Mouse (Mus musculus) layer of hippocampus, postnatal 14 days (tissue): ENCODE data around the gene Cpne5. TPM values are rescaled to one million over a fixed set of nuclear protein-coding genes. Genes with fewer than 3 reads are reported as not detected.
"Not testable (repeated sequence)": the region's sequence is repeated elsewhere in the genome, so short reads cannot be mapped to it uniquely, and the experiment has no call there.

Experiments used
- DNase-seq, 2 experiments: peaks; one replicate each; pipeline ENCODE4 v3.0.0; 2021 to 2022; ENCODE audit warnings: low spot score in 2 of 2, mixed read lengths in 1 of 2
- total RNA-seq, 2 experiments: library from RNA; stranded (reverse); gene quantifications; 2 replicates each; pipeline ENCODE4 v1.2.3; 2021

The Cpne5 gene
- total RNA-seq, 2 experiments from 2014 or later: 42.5 to 48.4 TPM

DNA sequence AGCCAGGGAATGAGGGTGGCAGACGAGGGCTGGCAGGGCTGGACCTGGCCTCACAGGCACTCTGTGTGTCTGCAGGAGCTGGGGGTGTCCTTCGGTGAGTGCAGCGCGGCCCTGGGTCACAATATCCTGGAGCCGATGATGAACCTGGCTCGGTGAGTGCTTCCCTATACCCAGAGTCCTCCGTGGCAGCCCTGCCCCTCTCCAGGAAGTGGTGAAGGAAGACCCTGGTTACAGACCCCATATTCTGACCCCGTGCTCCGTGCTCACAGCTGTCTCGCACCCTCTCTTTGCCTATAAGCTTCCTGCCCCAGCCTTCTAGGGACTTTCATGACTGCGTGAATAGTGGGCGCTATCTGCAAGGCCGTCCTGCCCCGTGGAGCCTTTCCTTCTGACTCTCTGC, 90.7 kb downstream of the Cpne5 start:
- no peak for DNase-seq

DNA sequence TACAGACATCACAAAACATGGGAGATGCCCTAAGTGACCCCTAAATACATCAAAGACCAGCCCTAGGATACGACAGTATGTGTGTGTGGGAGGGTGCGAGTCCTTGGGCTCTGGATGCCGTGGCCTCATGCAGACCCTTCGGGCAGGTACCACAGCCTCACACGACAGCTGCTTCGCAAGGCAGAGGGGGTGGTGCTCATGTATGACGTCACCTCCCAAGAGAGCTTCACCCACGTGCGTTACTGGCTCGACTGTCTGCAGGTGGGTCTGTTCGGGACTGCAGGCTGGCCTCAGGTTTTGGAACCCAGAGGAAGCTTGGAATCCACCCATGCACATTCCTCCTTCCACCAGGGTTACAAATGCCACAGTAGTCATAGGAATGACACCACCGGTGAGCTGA, 92.9 kb downstream of the Cpne5 start:
- no peak for DNase-seq

DNA sequence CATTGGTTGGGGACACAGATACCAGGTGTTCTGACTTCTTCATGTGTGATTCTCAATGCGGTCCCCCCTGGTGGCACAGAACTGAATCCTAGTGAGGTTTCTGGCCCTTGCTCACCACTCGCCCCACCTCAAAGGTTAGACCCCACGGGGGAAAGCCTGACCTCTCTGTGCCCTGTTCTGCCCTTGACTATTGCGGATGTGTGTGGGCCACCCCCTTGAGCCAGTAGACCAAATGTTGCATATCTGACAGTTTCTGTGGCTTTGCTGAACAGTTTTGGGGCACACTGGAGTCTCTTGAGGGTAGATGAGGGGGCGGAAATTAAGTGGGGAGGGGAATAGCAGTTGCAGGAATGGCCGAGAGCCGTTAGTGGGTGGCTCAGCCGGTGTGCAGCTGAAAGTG, 94.7 kb downstream of the Cpne5 start:
- DNase-seq: no peak

DNA sequence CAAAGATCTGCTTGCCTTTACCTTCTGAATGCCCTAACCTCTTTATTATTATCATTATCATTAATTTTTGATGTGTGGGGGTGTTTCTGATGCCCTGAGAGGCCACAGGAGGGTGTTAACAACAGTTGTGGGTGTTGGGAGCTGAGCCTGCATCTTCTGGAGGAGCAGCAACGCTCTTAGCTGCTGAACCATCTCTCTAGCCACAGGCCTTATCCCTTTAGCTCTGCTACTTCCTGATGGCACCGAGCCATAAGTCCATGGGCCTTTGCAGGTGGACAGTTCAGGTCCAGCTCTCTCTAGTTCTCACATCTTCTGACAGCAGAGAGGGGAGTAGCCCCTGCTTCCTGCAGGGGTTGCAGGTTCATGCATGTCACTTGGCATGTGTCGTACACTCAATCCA, 96.4 kb downstream of the Cpne5 start:
- DNase-seq: no peak

DNA sequence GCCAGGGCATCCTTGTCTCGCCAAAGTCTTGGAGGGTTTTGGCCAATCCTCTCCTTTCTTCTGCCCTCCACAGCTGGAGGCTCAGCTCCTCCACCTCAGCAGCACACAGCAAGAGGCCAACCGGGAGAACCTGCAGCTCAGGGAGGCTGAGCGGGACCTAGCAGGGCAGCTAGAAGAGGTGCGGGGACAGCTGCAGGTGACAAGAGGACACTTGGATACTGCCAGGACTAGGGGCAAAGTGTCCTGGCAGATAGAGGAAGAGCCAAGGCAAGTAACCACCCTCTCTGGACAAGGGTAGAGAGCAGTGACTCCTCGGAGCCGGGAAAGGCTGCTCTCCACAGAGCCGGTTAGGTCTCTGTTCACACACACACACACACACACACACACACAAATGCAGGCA, 100.1 kb downstream of the Cpne5 start:
- no peak for DNase-seq

DNA sequence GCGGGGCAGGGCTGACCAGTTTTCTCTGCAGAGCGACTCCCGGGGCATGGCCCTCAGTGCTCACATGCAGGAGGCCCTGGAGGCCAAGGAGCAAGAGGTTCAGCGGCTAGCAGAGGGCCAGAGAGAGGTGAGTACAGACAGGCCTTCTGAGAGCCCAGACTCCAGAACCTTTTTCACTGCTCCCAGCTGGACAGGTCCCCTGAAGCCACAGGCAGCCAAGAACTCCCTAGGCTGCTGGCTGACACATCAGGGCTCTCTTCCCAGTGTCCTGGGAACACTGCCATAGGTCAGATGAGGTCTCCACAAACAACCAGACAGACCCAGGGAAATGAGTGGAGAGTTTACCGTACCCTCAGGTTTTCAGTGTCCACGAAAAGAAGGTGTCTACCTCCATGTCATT, 101.7 kb downstream of the Cpne5 start:
- peak; percentile 38 to 73 for DNase-seq

DNA sequence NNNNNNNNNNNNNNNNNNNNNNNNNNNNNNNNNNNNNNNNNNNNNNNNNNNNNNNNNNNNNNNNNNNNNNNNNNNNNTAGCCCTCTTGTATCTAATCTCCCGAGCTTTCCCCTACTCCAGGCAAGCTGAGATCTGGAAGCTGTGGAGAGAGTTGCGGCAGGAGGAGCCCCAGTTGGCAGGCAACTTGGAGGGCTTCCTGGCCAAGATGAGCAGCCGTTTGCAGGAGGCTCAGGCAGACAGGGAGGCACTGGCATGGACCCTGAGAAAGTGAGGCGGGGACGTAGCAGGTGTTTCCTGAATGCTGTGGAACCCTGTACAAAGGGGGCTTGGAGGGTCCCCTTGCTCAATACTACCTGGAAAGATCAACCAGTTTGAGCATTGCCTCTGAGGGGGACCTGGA, 102.9 kb downstream of the Cpne5 start:
- no peak for DNase-seq

DNA sequence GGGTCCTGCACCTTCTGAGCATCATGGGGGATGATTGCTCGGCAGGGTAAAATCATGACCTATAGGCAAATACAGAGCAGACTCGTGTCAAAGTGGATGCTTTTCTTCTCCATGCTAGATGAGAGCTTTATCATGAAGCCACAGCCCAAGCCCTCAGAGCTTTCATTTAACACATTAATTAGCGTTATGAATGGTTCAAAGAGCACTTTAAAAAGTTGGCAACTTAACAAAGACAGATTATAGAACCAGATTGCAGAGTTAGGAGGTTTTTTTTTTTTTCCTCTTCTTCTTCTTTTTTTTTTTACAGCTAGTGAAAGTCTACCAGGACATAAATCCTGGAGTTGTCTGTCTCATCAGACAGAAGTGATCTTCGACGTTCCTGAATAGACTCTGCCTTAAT, 108.6 kb downstream of the Cpne5 start:
- DNase-seq: no peak

DNA sequence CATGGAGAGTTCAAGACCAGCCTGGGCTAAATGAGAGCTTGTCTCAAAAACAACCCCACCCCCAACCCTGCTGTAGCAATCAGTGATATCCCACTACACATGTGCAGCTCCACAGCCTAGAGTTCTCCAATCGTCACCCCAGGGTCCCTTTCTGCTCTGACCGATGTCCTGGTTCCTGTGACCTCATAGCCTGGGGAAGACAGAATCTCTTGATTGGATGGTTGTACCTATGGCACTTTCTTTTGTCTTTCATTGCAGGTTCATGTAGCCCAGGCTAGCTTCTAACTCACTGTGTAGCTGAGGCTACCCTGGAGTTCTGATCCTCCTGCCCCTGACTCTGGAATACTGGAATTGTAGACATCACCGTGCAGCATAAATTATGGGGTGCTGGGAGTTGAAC, 111.4 kb downstream of the Cpne5 start:
- DNase-seq: no peak

DNA sequence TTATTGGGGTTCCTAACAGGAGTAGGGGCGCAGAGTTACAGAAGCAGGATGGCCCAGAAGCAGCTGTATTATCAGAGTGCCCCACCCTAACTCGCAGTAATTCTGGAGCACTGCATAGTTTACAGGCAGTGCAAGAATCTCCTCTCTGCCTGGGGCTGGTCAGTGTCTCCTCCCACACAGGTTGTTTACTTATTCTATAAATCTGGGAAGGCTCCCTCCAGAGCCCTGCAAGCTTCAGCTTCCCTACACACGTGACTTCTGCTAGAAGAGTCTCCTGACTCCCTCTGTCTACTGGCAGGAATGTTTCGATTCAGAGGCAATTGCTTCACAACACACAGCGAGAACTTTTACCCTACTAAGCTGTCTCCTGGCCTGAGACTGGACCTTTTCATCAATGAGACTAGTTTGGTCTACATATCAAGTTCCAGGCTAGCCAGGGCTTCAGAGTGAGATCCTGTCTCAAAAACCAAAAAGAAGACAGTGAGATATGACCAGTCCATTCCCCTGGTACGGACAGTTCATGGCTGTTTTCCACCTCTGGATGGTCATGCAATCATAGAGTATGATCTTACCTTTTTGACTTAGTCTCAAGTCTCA, 114.3 kb downstream of the Cpne5 start:
- DNase-seq: no peak

DNA sequence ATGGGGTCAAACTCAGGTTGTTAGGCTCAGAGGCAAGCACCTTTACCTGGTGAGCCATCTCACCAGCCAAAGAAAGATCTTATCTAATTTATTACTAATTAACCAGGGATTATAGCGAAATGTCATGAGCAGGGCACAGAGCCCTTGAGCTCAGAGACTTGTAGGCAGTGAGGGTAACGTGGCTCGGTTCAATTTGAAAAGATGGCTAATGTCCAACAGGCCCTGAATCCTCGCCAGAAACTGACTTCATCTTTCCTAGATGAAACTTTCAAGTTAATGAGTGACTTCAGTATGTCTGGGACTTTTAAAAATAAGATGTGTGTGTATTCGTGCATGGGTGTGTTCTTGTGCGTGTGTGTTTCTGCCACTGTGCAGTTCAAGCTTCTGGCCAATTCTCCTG, 115.2 kb downstream of the Cpne5 start:
- no peak for DNase-seq

DNA sequence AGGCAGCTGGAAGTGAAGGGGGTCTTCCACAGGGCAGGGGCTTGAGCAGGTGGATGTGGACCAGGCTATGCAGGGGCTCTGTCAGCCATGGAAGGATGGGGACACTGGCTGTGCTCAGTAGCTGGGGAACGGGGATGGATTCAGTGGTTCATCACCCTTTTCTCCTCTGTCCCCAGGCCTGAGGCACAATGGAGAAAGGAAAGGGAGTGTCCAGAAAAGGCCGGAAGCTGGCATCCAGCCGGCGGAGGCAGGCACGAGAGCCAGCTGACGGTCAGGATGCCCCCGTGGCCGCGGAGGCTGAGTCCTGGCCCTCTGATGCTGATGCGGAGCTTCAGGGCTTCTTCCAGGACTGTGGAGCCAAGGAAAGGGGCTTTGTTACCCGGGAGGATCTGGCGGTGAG, 117.3 kb downstream of the Cpne5 start:
- no peak for DNase-seq

DNA sequence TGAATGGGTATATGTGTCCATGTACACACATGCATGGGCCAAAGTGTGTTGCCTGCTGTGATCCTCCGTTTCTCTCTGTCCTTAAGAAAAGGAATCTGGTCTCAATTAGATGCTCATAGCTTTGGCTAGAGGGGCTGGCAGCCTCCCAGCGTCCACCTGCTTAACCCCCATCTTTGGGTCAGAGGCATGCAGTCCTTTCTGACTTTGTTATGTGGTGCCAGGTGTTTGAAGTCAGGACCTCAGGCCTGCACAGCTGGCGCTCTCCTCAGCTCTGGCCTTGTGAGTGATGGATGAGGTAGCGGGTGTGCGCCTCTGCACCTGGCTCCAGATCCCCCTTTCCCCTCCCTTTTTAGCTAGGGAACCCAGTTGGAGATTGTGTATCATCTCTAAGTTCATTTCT, 119.9 kb downstream of the Cpne5 start:
- no peak for DNase-seq

DNA sequence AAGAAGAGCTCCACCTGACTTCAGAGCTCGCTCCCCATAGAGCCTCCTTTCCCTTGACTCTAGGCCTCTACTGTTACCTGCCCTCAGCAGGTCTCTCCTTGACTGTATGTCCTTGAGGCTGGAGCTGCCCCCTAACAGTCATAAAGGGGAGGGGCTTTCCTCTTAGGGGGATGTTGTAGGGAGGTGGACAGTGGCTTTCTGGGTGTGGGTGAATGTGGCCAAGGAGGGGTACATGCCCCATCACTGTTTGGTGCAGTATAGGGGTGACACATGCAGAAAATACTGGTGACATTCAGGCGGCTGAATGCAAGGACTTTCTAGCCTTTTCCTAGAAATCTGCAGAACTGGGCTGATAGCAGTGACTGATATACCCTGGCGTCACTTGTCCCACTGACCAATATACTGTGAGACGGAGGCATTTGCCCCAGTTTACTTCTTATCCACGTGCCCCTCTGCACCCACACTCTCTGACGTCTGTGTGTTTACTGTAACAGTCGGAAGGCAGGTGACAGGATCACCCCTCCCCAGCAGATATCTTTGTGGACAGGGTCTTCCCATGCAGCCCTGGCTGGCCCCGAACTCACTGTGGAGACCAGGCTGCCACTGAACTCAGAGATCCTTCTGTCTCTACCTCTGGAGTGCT, 120.8 kb downstream of the Cpne5 start:
- DNase-seq: no peak

DNA sequence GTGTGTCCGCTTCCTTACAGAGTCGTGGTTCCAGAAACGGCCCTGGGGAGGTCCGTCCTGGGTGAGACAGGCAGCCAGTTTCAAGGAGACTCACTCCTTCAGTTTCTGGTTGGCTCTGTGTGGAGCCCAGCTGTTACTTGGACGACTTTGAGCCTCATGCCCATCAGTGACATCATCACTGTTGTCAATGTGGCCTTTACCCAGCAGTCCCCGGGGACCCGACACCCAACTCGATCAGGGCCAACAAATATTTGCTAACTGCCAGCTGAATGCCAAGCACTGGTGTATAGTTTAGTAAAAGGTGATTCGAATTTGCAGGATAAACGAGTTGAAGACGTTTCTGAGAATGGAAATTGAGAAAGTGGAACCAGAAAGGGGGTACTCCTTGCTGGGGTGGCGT, 121.9 kb downstream of the Cpne5 start:
- no peak for DNase-seq

DNA sequence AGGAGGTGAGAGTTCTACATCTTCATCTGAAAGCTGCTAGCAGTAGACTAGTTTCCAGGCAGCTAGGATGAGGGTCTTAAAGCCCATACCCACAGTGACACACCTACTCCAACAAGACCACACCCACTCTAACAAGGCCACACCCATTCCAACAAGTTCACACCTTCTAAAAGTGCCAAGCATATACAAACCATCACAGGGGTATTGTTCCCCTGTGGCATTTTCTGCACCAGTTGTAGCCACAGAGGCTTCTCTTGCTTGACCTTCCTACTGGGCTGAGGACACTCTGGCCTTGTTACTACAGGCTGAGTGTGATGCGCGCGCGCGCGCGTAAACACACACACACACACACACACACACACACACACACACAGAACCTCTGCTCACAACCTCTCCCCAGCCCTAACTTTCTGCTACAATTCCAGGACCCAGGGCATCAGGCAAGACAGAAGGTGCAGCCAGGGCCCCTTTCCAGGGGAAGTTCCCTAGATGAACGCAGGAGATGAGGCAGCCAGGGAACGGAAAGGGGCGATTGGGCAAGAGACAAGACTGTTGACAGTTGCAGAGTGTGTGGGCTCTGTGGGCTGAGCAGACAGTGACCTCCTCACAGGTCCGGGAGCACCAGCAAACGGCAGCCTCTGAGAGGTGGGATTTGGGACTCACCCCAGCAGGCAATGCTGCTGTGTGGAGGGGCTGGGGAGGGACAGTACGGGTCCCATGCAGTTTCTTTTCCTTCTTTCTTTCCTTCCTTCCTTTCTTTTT, 124.2 kb downstream of the Cpne5 start, which contains the start of gene Rab44:
Gene Rab44, plus strand, starts transcription at position 555 of the 762 bp plus-strand sequence.
- no peak for DNase-seq

DNA sequence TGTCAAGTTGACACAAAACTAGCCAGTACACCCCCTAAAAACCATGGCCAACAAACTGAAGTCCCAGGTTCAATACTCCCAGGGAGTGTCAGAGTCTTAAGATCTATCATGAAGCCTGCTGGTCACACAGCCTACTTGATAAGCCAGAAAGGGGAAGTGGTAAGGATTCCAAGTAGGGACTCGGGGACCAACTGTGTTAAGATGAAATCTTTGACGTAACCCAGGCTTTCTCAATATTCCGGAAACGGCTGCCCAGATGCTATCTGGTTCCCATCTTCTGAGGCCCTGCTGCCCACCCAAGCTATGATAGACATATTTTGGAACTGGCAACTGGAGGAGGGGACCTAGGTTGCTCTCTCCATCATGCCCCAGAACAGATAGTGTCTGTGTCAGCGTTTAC, 126.6 kb downstream of the Cpne5 start:
- DNase-seq: no peak

DNA sequence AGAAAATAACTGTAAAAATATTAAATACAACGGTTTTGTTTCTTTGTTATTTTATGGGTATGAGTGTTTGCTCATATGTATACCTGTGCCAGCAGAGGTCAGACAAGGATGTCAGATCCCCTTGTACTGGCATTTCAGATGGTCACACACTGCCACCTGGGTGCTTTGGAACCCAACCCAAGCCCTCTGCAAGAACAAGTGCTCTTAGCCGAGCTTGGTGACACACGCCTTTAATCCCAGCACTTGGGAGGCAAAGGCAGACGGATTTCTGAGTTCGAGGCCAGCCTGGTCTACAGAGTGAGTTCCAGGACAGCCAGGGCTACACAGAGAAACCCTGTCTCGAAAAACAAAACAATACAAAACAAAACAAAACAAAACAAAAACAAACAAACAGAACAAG, 127.6 kb downstream of the Cpne5 start:
- not testable (repeated sequence) for DNase-seq
